Mouse (Mus musculus): ENCODE results near the gene Gli2. TPM values are rescaled to one million over a fixed set of nuclear protein-coding genes. Genes with fewer than 3 reads are reported as not detected.

The Gli2 gene
- total RNA-seq, 2 experiments from 2014 or later: not detected

DNA sequence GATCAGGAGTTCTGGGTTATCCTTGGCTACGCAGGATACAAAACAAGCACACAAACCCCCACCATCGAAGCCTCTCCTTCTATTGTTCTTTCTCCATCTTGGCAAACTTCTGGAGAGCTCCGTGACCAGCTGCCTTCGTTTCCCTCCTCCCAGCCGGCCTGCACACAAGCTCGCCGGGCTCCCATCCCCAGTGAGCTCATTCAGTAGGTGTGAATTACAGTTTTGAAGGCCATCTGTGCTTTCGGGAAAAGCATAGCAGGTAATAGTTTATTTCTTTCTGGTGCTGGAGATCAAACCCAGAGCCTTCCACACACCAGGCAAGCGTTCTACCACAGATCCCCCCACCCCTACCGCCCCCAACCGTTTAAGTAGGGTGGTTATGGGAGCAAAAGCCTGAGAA lies 226.8 kb downstream of the Gli2 start:
- no peak for ATAC-seq (replicated peaks; ENCODE audit: low FRiP score, poor library complexity, severe bottlenecking)

DNA sequence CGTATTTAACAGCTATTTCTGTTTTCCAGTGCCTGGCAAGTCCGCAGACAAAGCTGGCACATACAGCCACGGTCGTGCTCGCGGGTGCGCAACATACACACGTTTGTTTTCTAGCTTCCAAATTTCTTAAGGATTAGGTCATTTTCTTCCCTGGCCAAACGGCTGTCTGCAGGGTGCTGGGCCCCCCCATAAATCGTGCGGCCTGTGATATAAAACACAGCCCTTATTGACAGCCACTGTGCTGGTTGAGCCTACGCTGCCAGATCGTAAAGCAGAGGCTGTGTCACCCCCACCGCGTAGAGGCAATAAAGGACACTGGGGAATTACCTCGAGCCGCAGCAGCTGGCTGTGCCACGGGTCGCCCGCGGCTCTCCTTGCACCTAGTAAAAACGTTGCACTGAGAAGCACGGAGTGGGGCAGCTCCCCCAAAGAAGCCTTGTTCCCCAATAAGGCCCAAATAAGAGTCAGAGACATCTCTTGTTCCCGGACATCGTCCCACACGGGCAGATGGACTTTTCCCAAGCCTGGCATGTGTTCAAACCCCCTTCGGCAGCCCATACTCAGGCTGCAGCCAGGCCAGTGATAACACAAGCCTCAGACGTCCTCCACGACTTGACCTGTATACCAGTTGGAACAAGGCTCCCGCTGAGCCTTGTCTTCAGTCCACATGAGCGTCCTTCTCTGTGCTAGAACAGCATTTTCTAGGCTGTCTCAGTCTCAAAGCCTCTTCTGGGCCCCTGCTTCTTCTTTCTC lies 227.8 kb downstream of the Gli2 start:
- no peak for ATAC-seq (replicated peaks; ENCODE audit: low FRiP score, poor library complexity, severe bottlenecking)

GRCm38 (mm10) chr1:118825035-118825434 lies 228.4 kb downstream of the Gli2 start:
- no peak for ATAC-seq (replicated peaks; ENCODE audit: low FRiP score, poor library complexity, severe bottlenecking)

GRCm38 (mm10) chr1:118822258-118822657 lies 231.2 kb downstream of the Gli2 start:
- ATAC-seq (replicated peaks; ENCODE audit: low FRiP score, poor library complexity, severe bottlenecking): no peak

- no peak for ATAC-seq (replicated peaks; ENCODE audit: low FRiP score, poor library complexity, severe bottlenecking)
Measured at GRCm38 (mm10) chr1:118815015-118815414, 238.4 kb downstream of the Gli2 start.

DNA sequence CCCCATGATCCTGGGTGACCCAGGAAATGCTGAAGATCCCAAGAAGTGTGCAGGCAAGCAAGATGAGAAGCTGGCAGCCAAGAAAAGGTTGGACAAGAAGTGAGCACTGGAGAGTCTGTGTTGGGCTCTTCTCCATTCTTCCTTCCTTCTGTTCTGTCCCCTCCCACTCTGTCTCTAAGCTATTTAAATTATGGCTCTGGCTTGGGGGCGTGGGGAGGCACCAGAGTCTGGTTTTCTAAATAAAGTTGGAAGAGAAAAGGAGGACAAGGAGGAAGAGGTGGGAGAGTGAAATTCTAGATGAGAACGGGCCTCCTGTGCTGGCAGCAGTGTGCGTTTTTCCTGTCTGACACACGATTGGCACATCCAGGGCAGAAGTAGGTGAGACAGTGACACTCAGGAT lies 243.1 kb downstream of the Gli2 start:
- ATAC-seq (replicated peaks; ENCODE audit: low FRiP score, poor library complexity, severe bottlenecking): no peak

- no peak for ATAC-seq (replicated peaks; ENCODE audit: low FRiP score, poor library complexity, severe bottlenecking)
Measured at GRCm38 (mm10) chr1:118806727-118807126, 246.7 kb downstream of the Gli2 start.

- ATAC-seq (replicated peaks; ENCODE audit: low FRiP score, poor library complexity, severe bottlenecking): no peak
Measured at GRCm38 (mm10) chr1:118802166-118802565, 251.3 kb downstream of the Gli2 start.

DNA sequence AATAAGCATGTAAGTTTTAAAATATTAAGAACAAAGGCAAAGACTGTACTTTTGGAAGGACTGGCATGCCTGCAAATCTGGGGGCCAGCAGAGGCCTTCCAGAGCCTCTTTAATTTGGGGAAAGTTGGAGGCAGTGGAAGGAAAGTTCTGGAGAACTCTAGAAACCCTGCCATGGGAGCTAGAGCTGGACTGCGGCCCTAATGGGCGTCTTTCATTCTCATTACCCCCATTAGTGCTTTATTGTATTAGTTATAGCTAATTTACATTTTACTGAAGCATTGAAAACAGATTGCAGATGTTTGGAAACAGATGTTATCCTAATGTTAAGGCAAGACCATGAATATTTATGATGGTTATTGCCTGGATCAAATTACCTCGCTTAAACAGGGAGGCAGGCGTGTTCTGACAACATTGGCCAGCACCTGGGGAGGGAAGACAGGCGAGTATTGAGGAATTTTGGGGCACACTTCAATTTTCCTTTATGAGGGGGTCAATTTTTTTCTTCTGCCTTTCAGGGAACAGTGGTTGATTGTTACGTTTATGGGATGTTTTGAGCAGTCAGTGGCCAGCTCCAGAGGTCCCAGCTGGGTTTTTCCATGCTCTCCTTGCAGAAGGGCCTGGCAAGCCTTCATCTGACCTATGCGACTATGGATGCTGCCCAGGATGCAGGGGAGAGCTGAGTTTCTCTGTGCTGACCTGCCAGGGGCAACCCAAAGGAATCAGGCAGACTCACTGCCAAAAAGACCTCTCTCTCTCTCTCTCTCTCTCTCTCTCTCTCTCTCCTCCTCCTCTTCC lies 253.9 kb downstream of the Gli2 start:
- no peak for ATAC-seq (replicated peaks; ENCODE audit: low FRiP score, poor library complexity, severe bottlenecking)

DNA sequence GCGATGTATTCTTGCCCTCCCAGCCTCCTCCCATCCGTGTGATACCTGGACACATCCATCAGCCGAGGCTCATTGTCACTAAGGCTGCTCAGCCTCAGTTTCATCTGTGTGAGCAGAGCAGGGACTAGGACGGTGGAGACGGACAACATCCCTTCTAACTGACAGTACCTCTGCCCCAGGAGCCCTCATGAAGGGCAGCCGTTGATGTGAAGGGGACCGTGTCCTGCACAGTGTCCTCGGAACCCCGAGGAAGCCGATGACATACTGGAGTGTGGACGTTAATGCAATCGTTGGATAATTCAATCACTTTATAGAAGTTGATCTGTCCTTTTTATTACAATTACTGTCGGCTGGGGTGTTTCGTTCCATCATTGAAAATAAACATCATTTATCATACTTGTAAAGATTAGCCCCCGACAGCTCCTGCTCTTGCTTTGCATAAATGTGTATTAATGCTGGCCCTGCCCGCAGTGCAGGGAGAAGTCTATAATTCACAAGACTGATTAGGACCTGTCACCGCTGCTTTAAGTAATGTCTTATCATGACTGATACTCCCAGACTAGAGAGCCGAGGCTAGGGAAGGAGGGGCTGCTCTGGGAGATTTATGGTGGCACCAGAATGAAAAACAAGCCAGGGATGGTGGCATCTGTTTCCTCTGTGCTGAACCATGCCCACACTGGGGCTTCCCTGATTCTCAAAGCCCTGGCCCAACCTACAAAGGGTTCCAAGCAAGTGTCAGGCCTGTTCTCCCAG lies 257.8 kb downstream of the Gli2 start:
- no peak for ATAC-seq (replicated peaks; ENCODE audit: low FRiP score, poor library complexity, severe bottlenecking)

DNA sequence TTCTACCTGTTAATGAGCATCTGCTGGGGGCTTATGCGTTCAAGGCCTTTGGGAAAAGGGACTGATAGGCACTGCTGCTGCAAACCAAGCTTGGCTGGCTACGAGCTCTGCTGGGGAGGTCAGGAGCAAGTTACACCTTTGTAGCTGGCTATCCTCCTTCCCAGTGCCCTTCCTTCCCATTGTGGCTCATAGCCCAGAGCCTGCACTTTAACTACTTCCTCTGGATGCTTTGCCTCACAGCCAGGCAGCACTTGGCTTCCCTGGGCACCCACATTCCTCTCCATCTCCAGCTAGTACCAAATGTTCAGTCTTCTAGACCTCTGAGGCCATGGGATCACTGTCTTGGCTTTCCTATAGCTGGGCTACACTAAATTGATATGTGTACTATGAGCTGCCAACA lies 263.5 kb downstream of the Gli2 start:
- ATAC-seq (replicated peaks; ENCODE audit: low FRiP score, poor library complexity, severe bottlenecking): no peak

DNA sequence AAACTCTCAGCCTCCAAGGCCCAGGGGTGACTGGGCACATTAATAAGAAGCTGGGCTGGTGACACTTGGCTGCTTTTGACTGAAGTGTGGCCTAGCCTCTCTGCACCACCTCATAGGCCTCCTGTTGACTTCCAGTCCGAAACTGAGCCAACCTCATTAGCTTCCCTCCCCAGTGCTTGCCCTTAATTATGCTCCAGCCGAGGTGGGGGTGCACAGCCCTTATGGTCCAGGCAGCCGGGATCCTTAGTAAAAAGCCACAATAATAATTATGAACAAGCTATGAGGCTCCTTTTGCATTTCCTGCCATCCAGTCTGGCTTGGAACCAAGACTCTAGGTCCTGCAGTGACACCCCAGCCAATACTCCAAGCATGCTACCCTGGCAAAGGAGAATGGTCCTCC lies 264.0 kb downstream of the Gli2 start:
- ATAC-seq (replicated peaks; ENCODE audit: low FRiP score, poor library complexity, severe bottlenecking): no peak

DNA sequence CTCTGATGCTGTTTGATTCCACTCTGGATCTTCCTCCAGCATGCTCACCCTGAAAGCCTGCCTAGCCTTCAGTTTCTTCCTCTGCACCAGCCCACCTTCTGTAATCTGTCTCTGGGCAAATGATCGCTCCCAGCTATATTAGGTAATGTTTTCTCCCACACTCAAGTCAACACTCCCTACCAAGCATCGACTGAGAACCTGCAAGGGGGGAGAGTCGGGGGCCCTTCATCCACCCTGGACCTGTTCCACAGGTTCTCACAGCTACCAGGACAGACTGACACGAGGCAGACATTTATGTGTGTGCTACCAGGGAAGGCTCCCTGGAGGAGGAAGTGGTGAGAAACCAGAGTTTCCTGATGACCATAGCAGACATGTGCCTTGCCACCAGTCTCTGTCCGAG lies 264.6 kb downstream of the Gli2 start:
- ATAC-seq (replicated peaks; ENCODE audit: low FRiP score, poor library complexity, severe bottlenecking): no peak

DNA sequence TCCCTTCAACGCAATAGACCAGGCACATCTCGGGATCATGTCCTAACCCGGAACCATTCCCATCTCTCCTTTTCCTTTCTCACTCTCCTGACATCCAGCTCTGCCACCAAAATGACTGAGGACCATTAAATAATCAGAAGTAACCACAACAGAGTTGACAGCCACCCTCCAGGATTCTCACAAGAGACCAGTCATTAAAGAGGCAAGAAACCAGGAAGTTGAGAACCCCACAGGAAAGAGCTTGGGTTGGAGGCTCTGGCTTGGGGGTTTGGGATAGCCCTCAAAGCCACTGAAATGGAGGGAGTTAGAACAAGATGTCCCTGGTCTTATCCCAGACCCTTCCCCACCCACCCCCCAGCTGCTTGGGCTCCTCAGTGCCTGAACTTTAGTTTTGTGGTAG lies 265.9 kb downstream of the Gli2 start:
- ATAC-seq (replicated peaks; ENCODE audit: low FRiP score, poor library complexity, severe bottlenecking): no peak

Data from erythroblast, adult 5-6 weeks (primary cell).